Mouse (Mus musculus): ENCODE measurements around the gene Gas2l3.

Gene Gas2l3

DNA sequence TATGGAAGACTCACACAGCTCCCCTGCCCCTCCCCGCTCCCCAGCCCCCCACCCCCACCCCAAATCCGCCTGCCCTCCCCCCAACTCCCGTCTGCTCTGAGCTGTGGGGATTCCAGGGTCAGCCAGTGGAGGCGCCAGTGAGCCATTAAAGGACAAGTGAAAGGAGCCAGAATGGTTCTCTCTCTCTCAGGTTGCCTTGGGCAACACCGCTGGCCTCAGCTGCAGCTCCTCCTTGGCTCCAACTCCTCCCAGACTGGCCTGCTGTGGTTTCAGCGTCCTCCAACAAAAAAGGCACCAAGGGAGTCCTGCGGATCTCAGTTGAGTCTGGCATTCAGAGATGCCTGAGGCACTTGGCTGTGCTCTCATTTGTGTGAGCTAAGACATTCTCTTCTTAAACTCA, 47.9 kb downstream of the Gas2l3 start:
- WGBS = 9% methylated on average over 7 of the region's 7 CpGs

DNA sequence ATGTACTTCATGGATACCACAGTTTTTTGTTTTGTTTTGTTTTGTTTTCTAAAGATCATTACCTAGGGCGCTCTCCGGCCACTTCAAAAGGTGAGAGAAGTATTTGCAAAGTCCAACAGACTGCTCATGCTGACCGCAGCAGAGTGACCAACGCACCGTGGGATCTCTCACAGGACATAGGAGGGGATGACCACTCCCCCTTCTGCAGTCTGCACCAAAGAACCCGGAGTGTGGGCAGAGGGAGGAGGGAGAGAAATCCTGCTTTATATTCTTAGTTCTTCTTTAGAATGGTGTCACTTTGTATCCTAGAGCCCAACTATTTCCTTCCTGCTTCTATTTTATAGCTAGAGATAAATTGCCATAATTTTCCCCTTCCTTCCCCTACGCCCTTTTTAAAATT, 48.4 kb downstream of the Gas2l3 start:
- 37% methylated on average over 7 of the region's 7 CpGs for WGBS

DNA sequence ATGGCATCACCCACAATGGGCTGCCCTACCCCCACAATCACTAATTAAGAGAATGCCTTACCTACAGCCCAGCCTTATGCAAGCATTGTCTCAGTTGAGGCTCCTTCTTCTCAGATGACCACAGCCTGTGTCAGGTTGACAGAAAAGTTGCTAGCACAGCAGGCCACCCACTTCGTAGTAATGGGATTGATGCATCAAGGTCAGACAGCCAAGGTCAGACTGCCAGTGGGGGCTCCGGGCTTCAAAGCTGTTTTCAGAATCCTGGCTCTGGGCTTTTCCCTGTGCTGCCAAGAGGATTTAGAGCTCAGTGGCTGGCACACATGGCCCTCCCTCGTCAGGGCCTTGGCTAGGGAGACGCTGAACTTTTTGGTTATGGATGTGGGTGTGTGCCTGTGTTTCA, 51.1 kb downstream of the Gas2l3 start:
- 43% methylated on average over 4 of the region's 4 CpGs for WGBS

DNA sequence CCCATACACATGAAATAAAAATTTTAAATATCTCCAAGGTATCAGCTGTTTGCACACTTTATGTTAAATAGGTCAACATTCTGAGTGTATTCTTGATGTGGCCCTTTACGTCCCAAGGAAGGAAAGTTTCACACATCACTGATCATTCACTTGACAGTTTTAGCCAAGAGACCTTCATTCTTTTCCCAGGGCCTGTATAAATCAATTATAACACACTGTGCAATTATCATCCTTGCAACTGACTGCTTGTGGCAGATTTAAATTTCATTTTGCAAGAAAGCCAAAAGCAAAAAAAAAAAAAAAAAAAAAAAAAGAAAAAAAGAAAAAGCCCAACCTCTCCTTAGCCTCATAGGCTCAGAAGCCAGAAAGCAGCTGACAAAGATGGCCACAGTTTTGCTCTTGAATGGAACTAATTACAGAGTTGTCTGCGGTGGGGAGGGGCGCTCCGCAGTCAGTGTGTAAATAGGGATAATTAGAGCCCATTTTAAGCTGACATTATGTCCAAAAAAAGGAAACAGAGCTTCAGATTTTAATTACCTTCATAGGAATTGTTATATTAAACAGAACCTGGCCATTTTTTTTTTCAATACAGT, 52.1 kb downstream of the Gas2l3 start:
- 45% methylated on average over 4 of the region's 4 CpGs for WGBS

DNA sequence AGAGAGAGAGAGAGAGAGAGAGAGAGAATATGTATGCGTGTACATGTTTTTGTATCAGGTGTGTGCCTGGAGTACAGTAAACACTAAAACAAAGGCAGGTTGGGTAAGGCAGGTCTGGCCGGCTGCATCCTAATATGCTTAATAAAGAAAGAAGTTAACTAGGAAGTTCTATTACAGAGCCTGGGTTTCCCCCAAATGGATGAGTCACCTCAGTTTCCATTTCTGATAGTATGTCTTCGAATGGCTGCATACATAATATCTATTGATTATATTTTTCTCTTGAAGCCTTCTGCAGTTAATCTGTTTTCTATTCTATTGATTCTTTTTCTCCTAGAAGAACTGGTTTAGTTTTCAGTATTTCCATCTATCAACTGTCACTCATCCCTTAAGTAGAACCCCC, 57.3 kb downstream of the Gas2l3 start:
- WGBS = 79% methylated on average over 3 of the region's 3 CpGs

DNA sequence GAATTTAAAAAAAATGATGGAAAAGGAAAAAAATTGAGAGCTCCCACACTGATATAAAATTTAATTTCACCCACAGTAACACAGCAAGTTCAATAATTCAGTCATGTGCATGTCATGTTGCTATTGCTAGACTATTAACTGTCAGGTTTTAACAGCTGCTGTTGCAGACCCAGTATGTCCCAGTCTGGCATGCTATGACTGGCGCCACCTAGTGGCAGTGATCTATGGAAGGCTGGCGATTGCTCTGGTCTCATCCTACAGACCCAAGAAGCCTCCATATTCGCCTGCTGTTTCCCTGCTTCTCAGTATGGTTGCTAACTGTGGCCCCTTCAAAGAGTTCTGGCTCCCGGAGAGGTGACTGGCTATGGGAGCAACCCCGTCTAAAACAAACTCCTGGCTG, 60.3 kb downstream of the Gas2l3 start:
- WGBS = 12% methylated on average over 5 of the region's 5 CpGs

DNA sequence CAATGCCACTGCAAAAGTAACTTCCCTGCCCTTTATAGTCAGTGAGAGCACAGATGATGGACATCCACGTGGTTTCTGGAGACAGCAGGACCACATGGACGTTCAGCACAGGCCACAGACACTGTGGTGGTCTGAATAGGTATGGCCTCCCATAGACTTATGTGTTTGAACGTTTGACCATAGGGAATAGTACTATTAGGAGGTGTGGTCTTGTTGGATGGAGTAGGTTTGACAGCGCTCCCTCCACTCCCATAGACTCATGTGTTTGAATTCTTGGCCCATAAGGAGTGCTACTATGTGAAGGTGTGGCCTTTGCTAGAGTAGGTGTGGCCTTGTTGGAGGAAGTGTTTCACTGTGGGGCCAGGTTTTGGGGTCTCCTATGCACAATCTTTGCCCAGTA, 66.0 kb downstream of the Gas2l3 start:
- 81% methylated on average over 4 of the region's 4 CpGs for WGBS

DNA sequence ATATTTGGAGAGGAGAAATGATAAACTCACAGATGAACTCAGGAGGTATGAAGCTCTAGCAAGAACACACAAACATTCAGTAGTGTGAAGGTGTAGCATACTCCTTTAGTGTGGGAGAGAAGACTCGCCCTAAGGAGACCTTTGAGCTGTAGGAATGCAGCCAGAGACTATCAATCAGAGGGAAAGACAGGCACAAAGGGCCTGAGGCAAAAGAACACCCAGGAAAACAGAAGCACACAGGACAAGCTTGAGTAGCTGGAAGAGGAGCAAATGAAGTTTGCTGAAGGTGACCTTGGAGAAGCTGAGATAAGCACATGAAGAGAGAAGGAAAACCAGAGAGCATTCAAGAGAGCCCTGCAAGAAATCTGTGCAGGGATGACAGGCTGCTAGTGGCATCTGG, 73.7 kb downstream of the Gas2l3 start:
- 54% methylated on average over 1 of the region's 1 CpGs for WGBS

DNA sequence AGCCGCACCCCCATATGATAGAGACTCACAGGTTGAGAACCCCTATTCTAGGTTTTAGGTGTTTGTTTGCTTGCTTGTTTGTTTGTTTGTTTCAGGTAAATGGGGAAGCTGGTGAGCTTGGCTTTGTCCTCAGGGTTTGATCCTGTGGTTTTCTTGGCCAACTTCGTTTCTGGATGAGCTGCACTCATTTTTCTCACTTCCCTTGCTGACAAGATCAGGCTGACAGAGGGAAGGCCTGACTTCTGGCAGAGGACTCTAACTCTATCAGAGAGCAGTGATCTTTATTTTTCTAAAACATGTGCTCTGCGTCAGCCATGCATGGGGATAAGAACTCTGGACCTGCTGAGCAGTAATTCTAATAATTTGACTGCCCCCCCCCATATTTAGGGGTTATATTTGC, 84.8 kb downstream of the Gas2l3 start:
- WGBS = 78% methylated on average over 3 of the region's 3 CpGs
